Mouse (Mus musculus) large intestine, adult 2 months (tissue): ENCODE data around the gene Hyal1. TPM values are rescaled to one million over a fixed set of nuclear protein-coding genes. Genes with fewer than 3 reads are reported as not detected.

Experiments
- DNase-seq: peaks from one replicate; pipeline ENCODE4 v3.0.0-alpha.2; 2012; ENCODE audit warnings: low read depth, low spot score
- WGBS: fragments of 180-500 bp; shearing (Covaris S2); methylation state at CpG from one replicate; pipeline ENCODE4 v1.1.7; 2018; 5-methylcytosine and 5-hydroxymethylcytosine counted together
- polyA plus RNA-seq: library from polyadenylated mRNA; depleted of rRNA; stranded (reverse); fragments of >200 nt; gene quantifications from 2 replicates; pipeline ENCODE4 v1.2.3, GENCODE M21; 2012

The Hyal1 gene
- polyA plus RNA-seq, 1 experiment: 1.7 TPM

DNA sequence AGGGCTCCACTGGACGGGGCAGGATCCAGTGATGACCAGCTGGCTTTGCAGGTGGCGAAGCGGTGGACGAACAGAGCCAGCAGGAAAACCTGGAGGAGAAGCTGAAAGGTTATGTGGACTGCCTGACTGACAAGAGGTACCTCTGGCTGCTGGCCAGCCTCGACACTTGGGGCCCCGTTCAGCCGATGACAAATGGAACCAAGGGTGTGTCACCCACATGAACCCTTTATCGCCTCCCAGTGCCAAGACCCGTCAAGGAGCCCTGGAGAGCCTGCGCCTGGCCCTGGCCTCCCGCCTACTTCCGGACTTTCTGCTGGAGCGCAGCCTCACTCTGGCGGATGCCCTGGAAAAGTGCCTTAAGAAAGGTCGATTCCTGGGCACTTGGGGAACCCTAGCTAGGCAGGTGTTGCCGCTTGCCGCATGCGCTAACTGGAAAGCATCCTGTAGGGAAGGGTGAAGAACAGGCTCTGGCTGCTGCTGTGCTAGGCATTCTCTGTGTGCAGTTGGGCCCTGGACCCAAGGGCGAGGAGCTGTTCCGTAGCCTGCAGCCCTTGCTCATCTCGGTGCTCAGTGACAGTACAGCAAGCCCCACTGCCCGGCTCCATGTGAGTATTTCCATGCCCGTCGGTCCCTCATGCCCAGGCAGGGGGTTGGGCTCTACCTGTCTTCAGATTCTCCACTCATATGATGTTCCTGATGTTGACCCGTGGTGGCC lies 13.5 kb downstream of the Hyal1 start:
- no peak for DNase-seq
- 30% methylated on average over 25 of the region's 25 CpGs for WGBS

DNA sequence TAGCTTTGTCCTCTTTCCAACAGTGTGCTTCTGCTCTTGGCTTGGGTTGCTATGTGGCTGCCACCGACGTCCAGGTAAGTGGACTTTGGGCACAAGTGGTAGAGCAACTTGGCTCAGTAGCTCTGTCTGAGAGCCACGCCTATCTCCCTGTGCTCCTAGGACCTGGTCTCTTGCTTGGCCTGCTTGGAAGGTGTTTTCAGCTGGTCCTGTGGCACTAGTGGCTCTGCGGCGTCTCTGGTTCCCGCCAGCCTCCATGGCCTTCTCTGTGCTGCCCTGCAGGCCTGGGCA lies 14.0 kb downstream of the Hyal1 start:
- WGBS: 25% methylated on average over 6 of the region's 6 CpGs
- DNase-seq: no peak

DNA sequence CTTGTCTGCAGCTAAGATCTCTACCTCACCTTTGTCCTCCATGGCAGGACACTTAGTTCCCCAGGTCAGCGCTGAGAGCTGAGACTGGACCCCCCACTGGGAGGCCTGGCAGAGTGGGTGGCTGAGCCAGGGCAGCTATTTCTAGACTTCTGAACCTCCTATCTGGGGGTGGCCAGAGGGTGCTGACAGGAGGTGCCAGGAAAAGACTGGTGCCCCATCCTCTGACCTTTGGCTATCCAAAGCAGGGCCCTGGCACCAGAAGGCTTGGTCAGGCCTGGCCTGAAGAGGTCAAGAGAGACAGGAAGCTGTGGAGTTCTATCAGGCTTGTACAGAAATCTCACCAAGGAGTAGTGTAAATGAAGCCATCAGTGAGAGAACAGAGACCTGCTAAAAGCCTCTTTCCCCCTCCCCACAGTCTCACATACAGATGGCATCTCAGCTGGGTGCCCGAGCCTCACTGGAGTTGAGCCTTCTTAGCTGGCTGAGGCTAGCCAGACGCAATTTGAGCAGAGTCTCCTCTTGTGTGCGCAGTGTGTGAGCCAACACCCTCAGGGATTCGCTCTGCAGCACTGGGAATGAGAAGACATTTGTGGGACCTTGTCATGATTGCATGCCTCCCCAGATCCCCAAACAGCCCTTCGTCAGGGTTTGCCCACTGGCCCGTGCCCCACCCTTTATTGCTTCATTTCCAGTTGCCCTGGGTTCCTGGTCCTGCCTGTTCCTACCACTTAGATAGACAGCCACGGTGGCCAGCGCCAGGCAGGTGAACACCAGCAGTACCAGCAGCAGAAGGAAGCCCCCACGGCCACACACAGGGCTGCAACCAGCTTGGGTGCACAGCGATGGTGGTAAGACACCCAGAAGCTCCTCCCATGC lies 16.6 kb downstream of the Hyal1 start:
- 73% methylated on average over 11 of the region's 11 CpGs for WGBS
- no peak for DNase-seq

DNA sequence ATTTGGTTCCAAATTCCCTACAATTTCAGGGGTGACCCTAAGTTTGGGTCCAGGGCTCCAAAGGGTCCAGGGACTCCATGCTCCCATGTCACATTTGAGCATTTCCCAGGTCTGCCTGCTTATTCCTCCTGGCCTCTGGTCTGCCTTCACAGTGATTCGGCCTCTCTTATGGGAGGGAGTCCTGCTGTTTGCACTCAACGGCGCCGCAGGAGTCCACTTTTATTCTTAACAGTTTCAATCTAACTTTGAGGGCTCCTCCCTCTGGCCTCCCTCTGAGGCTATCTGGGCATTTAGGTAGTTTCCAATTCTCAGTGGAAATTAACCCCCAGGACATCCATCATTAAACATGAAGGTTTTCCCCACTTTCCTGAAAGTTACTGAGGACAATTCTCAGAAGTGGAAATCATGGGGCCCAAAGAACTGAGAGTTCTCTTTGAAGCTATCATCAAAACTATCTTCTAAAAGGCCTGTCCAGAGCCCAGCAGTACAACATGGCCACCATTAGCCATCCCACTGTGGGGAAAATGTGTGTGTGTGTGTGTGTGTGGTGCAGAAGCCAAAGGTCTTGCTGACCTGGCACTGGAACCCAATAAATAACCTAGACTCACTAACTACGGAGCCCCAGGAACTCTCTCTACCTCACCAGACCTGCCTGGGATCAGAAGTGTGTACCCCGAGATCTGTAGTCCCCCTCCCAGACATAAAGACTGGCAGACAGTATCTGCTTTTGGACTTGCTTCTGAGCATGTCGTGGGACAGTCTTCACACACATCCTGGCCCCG lies 17.7 kb downstream of the Hyal1 start:
- DNase-seq: no peak
- 76% methylated on average over 8 of the region's 8 CpGs for WGBS

DNA sequence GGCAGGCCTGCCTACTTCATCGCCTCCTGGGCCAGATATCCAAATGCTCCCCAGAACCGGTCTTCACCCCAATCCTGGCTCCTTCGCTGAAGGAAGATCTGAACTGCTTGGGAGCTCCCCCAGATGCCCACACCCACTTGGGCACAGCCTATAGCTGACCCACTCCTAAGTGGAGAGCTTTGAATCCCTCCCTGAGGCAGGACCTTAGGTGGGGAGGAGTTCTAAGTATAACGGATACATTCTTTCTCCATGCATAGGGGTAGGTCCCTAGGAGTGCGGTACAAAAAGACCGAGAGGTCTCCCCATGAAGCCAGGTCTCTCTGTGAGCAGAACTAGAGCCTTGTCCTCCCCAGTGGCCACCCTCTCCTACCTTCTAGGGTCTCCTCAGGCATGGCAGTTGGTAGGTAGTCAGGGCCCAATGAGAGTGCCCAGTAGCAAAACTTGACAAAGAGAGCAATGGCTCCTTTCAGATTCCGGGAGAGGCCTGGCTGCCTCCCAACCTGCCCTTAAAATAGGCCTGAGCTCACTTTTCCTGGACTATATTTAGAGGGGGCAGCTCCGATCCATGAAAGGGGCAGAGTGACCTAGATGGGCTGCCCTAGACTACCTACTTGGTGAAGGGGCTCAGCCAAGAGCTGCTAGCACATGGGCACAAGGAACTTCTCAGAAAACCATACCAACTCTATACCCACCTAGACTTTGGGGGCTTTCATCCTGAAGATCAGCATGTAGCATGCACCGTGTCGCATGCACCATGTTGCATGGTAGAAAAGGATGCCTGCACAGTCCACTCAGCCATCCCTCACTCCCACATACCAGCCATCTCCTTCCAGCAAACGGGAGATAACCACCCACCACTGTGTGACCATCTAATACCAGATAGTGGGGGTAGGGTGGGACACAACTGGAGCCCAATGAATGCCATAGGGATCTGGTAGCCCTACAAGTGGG lies 20.2 kb downstream of the Hyal1 start:
- WGBS: 83% methylated on average over 11 of the region's 11 CpGs
- DNase-seq: no peak

DNA sequence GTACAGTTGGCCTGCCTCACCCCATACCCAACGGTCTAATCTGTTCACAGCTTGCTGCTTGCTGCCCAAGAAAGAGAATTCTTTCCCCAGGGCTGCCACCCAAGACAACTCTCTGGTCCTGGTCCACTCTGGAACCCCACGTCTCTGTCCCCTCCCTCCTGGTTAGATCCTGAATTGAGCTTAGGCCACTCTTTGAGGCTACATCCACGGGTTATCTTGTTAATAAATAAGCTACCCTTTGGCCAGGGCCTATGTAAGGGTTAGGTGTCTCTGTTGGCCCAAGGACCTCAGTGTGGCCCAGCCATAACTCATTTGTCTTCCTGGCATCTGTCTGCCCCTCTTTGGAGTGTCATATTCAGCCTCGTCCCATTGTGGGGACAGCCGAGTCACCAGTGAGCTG lies 21.7 kb downstream of the Hyal1 start:
- DNase-seq: no peak

DNA sequence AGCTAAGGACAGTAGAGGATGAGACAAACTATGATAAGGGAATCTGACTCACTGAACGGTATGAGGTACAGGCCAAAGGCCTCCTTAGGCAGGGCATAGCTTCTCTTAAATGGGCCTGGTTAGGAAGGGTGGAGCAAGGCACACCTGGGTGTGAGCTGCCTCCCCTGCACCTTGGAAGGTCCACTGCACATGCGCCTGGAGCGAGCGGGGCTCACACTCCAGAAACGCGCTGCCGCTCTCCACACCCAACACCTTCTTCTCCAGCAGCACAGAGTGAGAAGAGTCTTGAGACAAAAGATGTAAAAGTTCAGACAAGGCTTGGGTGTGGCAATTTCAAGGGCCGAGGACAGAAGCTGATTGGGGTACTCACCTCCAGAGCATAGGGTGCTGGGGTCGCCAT lies 22.7 kb downstream of the Hyal1 start:
- DNase-seq: no peak
- 72% methylated on average over 9 of the region's 9 CpGs for WGBS

More for the DNA sequence above, 21.7 kb downstream of the Hyal1 start:
- WGBS: 69% methylated on average over 5 of the region's 5 CpGs

GRCm38 (mm10) chr9:107599842-107600241 lies 23.1 kb downstream of the Hyal1 start:
- WGBS: 87% methylated on average over 14 of the region's 14 CpGs
- DNase-seq: no peak

DNA sequence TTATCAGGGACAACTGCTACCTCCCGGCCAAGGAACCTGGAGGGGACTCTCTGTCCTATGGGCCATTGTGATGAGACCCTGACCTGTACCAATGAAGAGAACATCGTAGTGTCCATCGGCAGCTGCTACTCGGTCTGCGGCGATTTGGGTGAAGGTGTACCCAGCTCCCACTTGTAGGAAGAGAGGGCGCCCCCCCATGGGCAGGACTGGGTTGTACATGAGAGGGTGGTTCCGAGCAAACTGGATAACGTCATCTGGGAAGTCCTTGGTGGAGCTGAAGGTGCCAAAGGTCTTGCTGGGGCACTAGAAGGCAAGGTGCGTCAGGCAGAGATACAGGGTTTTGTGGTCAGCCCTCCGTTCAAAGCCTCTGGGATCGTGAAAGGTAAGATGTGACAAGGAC lies 24.0 kb downstream of the Hyal1 start:
- DNase-seq: no peak
- 72% methylated on average over 12 of the region's 12 CpGs for WGBS

DNA sequence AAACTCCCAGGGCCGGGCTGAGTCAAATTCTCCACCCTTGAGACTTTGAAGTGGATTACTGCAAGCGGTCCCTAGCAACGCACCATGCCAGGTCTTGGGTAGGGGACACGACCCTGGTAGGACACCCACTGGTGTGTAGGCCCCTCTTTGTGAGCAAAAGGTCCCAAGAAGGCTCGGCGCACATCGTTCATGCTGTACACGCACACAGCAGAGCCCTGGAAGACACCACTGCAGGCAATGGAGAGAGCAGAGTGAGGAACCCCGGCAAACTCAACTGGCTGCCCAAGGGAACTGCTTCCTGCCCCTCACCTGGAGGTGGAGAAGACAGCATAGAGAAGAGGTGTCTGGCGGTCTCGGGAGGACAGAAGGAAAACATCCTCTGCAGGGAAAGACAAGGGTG lies 24.5 kb downstream of the Hyal1 start:
- no peak for DNase-seq
- WGBS: 83% methylated on average over 11 of the region's 11 CpGs

- 9% methylated on average over 10 of the region's 10 CpGs for WGBS
- no peak for DNase-seq
These were observed 25.4 kb downstream of the Hyal1 start for GRCm38 (mm10) chr9:107602068-107602648.

GRCm38 (mm10) chr9:107603251-107603650 lies 26.5 kb downstream of the Hyal1 start:
- no peak for DNase-seq
- WGBS: 54% methylated on average over 6 of the region's 6 CpGs

DNA sequence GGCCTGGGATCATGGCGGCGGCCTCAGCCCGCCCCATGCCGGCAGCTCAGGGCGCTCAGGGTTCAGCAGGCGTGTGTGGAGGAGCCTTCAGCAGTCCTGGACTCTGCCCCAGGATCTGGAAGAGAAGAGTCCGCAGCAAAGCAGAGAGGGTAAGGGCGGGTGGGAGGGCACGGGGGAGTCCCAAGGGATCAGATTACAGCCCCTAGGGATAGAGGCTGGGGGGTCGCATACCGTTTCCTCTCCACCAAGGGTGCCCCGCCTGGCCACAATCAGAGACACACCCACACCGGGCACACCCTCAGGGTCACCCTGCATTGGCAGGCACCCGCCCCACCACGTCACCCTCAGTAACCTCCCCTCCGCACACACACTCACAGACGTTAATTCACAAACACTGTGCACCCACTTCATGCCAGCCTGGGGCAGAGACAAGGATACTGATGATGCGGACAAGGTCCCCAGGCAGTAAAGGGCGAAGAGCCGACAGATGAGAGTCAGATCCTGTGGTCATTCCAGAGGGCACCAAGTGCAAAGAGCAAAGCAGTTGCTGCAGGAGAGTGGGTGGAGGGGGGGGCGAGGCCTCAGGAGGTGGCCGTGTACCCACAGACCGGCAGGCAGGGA lies 28.4 kb downstream of the Hyal1 start:
- 17% methylated on average over 23 of the region's 23 CpGs for WGBS
- DNase-seq: no peak

GRCm38 (mm10) chr9:107606591-107606990 lies 29.9 kb downstream of the Hyal1 start:
- WGBS: 22% methylated on average over 9 of the region's 9 CpGs
- no peak for DNase-seq

GRCm38 (mm10) chr9:107607036-107607435 lies 30.3 kb downstream of the Hyal1 start:
- DNase-seq: no peak
- 36% methylated on average over 2 of the region's 2 CpGs for WGBS

- DNase-seq: no peak
- 33% methylated on average over 9 of the region's 9 CpGs for WGBS
These were observed 31.0 kb downstream of the Hyal1 start for GRCm38 (mm10) chr9:107607653-107608245.

- DNase-seq: no peak
- 37% methylated on average over 12 of the region's 12 CpGs for WGBS
These were observed 32.2 kb downstream of the Hyal1 start, which contains the start of gene Sema3b for GRCm38 (mm10) chr9:107608741-107609432. TSS of gene Sema3b (minus strand) at chr9:107609229.

GRCm38 (mm10) chr9:107609433-107609830 lies 32.7 kb downstream of the Hyal1 start:
- WGBS: 69% methylated on average over 4 of the region's 4 CpGs

More at GRCm38 (mm10) chr9:107609433-107609830, 32.7 kb downstream of the Hyal1 start:
- DNase-seq: no peak
